Mouse (Mus musculus): ENCODE measurements at regions not wholly inside any gene's neighbourhood (a gene's known extent, or its start where the extent isn't known, plus 50 kb on each side); places are given as distances from the start of the nearest gene placed in this dataset.

DNA sequence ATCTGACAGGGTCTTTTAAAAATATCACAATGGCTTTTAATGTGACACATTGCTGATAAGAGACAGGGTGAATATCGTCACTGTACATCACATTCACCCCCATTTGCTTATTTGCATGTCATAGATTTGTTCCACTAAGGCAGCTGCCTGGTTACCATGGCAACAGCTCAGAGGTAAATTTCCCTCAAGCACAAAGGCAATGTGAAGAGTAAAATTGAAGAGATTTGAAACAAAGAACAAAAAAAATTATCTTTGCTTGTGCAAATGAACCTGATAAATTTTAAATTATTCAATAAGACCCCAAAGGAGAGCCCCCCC is 77.3 kb downstream of the Pxdc1 start:
- TF ChIP-seq CTCF (IDR thresholded peaks at IDR 0.05), result no peak
- TF ChIP-seq POLR2A (IDR thresholded peaks at IDR 0.05; ENCODE audit: insufficient read depth, low read depth, low read length), result no peak

Data from heart, adult 2 months (tissue).